Mouse (Mus musculus): ENCODE results near the gene Sfmbt2.

The Sfmbt2 gene

DNA sequence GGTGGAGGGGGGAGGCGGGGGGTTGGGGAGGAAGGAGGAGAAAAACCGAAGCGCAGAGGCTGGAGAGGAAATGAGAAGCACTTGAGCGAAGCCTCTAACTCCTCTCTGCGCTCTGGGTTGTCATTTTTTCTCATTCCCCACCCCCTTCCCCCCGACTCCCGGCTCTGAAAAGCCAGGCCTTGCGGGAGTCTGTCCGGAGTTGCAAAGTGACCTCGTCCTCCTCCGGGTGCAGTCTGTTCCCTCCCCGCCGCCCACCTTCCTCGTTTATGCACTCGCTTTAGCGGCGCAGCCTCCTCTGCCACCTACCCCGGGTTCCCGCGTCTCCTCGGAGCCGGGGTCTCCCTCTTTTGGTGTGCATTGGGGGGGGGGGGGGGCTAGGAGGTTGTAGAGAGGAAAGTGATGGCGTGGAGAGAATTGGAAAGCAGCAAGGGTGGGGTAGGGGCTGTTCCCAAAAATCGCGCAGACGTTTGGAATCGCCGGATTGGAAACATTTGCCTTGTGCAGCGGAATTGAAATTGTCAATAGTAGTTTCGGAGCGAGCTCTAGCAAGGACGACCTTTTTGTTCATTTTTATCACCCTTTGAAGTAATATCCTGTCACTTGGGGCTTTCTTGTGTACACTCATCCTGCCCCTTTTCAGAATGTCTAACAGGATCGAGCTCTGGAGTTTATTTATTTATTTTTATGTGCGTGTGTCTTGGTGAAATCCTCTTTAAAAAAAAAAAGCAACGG is 2.6 kb downstream of the Sfmbt2 start:
- no peak for DNase-seq

DNA sequence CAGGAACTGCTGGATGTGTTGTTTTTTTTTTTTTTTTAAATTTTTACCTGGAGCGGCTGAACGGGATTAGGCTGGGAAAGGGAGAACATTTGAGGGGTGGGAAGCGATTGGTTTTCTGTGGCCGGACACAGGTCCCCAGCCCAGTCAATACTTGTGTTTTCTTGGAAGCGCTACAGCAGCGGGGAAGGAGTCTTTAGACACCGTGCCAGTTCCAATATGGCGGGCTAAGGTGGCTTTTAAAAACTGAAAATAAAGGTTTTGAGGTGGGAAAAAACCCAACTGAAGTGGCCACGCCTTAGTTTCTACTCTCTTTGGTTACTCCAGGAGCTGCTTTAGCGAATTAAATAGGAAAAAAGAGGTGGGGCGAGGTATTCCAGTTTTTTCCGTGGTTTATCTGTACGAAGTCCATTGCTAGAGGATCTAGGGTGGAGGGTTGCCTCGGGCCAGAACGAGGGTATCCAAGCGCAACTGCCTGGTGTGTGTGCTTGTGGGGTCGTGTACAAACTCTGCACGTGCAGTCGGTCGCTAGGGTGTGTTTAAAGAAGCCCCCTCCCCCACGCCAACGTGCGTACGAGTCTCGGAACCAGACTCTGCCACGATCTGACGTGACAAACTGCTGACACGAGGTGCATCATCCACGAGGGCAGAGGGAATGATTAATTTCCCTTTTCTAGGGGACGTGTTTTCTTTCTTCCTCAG is 3.3 kb downstream of the Sfmbt2 start:
- DNase-seq: no peak

DNA sequence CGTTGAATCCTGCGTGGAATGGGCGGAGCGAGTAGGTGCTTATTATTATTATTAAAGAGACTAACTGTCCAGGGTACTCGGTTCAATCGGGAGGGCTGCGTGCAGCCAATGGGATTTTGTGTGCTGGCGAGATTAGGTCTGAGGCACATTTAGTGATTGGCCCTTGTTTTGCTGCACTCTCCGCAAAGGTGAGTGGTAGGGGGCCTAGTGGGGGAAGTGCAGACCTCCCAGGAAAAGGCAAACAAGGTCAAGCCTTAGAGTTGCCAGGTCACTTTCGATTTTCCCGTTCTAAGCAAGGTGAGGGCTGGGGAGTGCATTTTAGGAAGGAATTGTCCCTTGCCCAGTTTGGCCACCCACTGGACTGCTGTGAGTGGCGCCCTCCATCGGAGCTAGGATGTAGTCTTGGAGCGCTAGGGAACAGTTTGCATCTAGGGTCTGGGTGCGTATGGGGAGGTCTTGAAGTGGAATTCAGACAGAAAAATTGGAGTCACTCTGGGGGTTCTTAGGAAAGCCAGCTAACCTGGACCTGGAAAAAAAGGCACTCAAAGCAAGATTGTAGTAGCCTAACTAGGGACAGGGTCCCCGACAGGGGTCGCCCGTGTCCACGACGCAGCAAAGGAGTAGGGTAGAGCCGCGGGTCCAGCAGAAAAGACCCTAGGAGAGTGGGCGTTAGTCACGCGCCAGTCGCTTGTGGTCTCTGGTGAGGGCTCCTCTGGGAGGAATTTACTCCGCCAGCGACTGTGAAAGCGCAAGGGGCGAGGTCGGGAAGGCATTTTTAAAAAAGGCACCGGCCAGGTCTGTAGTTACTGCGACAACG is 4.1 kb downstream of the Sfmbt2 start:
- no peak for DNase-seq

DNA sequence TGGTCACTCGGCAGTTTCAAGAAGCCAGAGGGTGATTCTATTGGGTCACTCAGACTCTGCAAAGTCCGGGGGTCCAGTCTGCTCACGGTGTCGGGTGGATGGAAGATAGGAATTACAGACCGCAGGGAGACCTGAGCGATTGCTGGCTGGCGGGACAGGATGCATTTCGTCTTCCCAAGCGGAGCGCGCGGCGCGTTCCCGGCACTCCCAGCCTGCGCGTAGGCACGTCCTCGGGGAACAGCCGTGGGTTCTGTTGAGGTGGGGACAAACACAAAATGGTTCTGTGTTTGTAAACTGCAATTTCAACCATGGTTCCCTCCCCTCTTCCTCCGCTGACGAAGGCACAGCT is 4.7 kb downstream of the Sfmbt2 start:
- DNase-seq: no peak

DNA sequence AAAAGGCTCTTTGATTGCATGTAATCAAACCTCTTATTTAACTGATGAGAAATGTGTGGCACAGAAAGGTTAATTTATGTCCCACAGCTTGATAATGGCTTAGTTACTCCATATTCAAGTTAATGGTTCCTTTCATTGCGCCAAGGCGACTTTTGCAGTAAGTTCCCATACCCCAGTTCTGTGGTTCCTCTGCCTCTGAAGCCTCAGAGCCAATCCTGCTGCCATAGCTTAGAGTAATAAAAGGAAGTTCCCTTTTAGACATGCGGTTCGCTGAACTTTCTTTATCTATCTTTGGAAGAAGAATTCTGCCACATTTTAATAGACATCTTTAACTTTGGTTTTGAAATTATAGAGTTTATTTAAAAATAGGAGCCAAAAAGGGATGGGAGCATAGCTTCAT is 19.7 kb downstream of the Sfmbt2 start:
- no peak for DNase-seq

DNA sequence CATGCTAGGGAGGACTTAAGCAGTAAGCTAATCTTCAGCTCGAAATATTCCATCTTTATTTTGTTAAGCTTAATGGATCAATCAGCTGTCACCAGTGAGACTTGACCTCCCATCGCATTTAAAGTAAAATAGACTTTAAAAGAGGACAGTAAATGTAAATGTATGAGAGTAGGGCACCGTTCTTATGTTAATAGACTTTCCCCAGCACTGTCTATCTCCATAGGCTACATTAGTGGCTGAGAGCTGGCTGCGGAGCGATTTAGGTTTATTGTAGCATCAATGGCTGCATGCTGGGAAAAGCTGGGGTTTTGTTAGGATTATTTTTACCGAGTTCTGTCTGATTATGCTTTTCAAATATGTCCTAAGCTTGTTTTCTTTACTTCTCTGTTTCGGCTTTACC is 20.5 kb downstream of the Sfmbt2 start:
- DNase-seq: no peak

DNA sequence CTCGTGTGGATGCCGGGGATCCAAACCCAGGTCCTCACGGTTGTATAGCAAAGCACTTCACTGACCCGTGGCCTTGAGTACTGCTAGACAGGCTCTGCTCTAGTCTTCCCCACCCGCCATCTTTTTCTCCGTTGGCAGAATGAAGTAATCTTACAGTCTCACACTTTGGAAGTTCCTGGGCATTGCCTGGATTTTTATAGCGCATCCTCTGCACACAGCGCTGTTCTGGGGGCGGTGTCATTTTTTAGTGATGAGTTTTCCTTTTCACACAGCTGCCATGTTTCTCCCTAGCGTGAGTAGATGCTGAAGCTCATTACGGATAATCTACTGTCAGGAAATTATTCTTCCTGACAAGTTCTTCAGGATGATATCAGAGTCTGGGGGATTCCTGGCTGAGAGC is 24.8 kb downstream of the Sfmbt2 start:
- no peak for DNase-seq

DNA sequence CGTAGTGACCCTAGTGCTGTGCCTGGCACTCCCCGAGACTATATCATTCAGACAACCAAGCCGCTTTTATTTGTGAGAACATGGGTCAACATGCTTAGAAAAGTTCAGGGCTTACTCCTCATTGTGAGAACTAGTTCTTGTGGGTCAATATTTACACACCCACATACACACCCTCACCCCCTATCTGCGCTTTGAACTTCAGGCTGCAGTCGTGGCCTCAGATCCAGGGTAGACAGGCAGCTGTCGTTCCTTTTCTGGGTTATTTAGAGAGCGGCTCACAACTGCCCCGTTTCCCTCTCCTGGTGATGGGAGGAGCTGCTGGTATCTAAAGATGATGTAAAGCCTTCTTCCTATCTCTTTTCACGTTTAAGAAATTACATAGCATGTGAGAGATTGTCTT is 27.5 kb downstream of the Sfmbt2 start:
- DNase-seq: no peak

DNA sequence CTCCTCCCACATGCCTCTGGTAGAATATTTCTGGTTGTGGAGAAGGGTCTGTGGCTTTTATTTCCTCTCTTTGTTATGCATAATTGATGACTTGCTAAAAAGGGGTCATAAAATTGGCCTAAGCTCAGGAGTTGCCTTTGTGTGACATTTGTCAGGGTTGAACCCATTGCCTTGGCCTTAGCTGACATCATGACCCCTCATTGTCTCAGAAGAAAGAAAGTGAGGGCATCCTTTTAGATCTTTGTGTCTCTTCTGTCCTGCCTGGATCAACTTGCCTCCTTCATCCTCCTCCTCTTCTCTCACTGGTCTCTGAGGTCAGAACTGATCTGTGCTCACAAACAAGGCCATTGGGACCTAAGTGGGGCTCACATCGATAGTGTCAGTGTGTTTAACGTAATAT is 35.8 kb downstream of the Sfmbt2 start:
- DNase-seq: no peak

DNA sequence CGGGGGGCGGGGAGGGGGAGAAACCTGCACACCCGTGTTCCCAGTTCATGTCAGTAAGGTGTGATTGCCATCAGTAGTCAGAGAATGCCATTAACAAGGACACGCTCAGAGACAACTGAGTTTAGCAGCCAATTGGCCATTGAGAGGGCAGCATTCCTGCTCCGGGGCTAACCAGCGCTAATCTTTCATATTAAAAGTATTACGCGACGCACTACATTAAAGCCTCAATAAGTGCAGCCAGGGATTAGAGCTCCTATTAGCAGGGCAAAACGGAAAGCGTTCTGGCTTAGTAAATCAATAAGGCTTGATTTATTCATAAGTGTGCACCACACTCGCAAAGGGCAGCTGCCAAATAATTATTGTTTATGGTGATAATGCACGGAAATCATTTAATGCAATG is 39.1 kb downstream of the Sfmbt2 start:
- DNase-seq: no peak

DNA sequence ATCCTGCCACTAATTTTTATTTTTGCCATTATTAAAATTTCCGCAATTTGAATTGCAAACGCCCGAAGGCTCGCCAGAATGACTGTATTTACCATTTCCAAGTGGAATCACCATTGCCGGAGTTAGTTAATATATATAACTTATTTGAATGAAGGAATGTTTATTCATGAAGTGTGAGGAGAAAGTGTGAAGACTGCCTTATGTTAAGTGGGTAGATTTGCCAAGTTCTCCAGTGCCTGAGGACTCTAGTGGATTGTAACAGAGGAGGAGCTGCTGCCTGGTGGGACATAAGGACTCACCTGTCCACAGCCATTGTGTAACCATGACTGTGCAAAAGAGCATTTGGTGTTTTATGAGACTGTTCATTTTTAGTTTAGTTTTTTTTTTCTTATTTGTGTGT is 39.8 kb downstream of the Sfmbt2 start:
- no peak for DNase-seq

DNA sequence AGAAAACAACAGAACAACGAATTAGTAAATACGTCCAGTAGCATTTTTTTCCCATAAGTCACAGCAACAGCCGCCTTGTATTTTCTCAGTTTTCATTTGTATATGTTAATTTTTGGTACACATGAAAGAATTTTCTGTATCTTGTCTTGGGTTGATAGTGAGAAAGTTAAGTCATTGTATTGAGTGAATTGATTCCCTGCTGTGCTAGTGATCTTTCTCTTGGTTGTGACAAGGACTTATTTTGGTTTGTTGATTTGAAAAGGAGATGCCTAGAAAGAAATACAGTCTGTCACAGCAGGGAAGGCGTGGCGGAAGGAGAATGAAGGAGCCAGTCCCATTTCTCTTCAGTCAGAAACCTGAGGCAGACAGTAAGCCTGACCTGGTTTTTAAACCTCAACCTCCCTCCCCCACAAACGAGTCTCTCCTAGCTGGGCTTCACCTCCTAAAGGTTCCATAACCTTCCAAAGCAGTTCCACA is 50.7 kb downstream of the Sfmbt2 start:
- DNase-seq: no peak

DNA sequence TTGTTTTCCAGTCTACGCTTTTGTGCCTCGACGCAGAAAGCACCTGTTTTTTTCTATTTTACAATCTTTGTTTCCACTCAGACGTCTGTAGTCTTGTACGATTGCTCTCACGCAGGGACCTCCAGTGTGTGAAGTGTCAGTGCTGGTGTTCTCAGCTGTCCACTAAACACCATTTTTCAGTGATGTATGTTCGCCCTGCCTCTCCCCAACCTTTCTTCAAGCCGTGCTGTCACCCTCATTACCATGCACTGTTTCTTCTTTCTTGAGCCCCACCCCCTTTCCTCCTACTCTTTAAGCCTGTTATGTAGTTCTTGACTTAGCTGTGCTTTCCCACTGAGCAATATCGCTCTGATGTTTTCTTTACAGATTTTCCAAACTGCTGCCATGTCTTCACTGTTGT is 67.0 kb downstream of the Sfmbt2 start:
- DNase-seq: no peak

DNA sequence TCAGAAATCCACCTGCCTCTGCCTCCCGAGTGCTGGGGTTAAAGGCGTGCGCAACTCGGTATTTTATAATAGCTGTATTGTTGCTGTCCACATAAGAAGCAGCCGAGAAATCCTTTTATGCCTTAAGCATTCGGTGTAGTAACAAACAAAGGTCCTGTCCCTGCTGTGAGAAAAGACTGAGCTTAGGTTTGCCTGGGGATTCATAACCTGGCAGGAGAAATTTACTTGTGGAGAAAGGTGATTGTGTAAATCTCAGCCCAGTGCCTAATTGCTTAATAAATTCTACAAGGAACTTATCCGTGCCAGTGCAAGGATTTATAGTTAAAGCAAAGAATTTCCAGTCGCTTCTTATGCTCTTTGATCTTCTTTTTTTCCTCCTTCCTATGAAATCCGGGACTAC is 71.5 kb downstream of the Sfmbt2 start:
- no peak for DNase-seq

DNA sequence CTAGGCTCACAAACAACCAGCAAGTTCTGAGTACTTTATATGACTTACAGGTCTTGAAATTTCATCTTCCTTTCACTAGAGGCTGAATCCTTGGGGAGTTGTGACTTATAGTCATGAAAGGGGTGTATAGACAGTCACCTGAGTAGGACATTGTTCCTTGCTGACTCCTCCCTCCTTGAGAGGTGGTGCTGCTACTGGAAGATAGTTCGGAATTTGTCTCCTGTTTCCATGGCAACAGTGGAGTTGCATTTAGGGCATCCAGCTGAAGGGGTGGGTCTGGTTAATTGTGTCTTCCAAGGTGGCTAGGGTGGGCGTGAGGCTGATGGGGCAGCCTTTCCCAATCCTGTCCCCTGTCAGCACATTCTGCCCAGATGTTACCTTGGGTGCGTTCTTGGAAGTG is 83.3 kb downstream of the Sfmbt2 start:
- DNase-seq: no peak

DNA sequence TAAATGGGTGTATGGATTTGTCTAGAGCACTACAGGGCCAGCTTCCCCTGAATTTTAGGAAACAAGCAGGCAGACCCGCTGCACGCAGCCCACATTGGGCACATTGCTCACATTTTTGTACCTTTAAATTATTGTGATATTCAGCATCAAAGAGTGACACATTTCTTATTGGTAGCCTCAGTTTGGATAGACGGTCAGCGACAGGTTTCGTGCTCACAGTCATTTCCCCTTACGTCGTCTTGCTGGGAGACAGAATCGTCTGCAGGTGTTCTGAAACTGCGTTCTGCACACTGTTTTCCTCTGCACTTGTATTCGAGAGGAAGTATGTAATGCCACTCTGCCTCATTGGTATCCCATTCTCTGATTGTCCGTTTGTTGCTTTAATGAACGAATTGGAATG is 88.0 kb downstream of the Sfmbt2 start:
- no peak for DNase-seq

DNA sequence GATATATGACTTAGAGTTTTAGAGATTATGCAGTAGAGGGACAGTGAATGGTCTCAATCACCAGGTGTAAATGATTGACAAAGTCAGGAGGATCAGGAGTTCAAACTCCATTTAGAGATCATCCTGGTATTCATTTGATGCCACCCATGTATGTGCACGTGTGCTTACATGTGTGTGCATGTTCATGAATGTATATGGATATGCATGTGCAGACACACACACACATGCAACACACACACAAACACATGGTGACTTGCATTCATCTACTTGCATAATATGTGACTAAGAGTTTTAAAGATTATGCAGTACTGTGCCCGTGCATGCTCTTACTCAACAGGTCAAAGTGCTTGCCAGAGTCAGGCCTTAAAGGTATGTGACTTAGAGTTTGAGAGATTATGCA is 146.2 kb downstream of the Sfmbt2 start:
- no peak for DNase-seq

DNA sequence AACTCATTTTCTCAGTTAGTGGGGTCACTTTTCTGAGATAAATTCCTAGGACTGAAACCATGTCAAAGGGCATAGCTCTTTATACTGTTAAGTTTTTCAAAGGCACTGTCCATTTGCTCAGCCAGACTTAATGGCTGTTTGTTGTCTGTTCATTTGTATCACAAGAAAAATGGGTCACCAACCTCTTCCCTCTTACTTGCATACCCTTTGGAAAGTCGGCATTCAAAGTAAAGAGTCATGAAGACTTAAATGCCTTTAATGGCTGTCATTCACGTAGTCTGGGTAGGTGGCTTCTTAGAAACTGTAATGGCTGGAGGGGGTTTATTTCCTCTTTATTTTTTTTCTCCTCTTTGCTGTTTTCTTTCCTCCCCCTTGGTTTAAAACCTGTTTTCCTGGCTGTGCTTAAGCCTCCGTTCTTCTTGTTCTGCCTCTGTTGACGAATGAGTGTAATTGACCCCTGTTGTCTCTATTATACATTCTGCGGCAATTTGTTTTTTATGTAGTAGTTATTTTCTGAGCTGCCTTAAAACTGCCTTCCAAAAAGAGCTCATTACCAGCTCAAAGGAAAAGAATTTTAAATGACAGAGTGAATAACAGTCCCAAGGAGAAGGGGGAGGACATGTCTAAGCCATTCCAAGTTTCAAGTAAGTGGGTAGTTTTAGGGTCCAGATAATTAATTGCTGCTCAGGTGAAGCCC is 151.6 kb downstream of the Sfmbt2 start:
- DNase-seq: no peak

DNA sequence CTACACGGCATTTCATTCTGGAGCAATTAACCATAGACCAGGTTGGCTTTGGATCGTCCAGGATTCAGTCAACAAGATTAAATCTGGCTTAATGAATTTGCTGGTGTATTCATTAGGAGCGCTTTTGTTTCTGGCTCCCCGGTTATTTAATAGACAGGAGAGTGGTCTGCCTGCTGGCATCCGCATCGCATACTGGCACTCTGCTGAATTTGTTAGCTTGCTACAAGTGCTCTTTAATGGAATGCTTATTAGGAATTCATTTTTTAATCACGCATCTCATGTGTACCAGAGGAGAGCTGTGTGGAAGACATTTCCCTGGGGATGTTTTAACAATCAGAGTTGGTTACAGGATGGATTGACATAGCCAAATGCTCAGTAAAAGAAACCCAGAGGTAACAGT is 155.3 kb downstream of the Sfmbt2 start:
- DNase-seq: no peak

DNA sequence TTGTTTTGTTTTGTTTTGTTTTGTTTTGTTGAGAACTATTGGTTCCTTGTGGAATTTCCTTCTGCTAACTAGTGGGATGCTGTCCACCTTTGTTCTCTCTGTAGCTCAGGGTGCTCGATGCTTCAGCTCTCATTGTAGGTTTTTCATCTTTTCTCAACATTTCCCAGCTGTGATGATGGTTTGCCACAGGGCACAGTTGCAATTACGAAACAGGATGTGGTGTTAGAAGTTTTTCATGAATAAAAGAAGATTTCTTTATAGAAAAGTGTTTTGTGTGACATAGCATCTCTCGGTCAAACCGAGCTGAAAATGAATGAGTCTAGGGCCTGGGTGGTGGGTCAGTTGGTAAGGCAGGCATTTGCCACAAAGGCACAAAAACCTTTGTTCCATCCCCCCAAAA is 171.5 kb downstream of the Sfmbt2 start:
- no peak for DNase-seq

DNA sequence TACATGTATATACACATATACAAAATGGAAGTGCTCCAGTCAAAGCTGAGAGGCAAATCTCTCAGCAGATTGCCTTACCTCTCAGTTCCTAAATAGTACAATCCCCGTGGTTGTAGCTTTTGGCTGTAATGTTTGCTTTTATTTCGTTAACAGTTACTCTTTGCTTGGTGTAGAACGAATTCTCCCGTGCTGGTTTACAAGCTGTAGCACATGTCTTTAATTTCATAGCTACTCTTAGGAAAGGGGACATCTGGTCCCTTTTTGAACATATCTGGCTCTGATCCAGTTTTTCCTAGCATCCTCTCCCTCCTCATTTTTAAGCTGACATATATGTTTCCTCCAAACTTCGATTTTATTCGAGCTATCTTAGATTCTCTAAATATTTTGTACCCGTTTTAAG is 172.1 kb downstream of the Sfmbt2 start:
- DNase-seq: no peak

DNA sequence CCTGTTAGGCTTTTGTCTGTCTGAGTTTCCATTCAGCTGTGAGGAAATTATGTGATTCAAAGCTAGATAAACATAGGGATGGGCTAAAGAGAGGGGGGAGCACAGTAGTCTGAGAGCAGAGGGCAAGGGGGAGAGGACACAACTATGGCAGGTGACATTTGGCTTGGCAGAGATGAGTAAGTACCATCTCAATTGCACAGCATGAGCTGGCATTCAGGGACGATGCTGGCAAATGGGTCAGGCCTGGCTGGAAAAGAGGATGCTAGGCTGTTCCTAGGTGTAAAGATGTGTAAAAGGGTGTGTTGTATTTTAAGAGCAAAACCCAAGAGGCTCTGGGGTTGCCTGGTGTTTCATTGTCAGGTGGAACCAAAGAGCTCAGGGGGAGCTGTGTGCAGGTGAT is 188.5 kb downstream of the Sfmbt2 start:
- DNase-seq: no peak

DNA sequence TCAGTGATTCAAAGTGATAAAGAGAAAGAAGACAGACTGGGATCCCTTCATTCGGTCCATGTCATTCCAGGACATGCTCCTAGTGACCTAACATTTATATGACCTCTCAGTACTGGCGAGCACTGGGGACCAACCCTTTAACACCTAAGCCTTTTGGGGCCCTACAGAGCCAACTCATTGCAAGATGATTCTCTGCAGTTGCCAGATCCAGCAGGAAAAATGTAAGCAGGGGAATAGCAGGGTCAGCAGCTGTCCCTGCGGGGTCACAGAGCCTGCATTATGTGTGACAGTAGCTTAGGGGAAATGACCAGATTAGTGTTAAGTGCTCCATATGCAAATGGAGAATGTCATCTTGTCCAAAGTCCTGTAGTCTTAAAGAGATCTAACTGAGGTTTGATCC is 195.2 kb downstream of the Sfmbt2 start:
- DNase-seq: no peak
